Mouse (Mus musculus) kidney, postnatal 4 days (tissue): ENCODE measurements around the gene Frmd4b.

Experiments used
- DNase-seq, 2 experiments: peaks; one replicate each; pipeline ENCODE4 v3.0.0; 2021; ENCODE audit warnings: mixed read lengths in 2 of 2

Gene Frmd4b

GRCm38 (mm10) chr6:97309161-97309560 lies 308.2 kb downstream of the Frmd4b start:
- no peak for DNase-seq

DNA sequence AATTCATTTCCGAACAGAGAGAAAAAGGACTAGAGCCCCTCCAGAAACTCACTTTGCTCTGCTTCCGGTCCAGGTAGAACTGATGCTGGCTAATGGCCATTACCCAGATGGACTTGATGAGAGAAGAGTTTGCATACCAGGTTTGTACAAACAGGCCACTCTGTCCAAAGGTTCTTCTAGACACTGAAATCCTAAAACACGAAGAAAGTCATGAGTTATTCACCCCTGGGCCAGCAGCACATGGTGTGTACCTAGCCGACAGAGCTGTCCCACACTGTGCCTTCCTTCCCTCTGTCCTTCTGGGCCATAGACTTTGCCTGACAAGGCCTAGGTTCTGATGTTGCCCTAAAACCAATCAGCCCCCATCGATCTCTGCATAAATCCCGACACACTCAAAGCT lies 308.8 kb downstream of the Frmd4b start:
- no peak for DNase-seq

- DNase-seq: no peak
These were observed 310.1 kb downstream of the Frmd4b start for GRCm38 (mm10) chr6:97307231-97307630.

- no peak for DNase-seq
These were observed 311.0 kb downstream of the Frmd4b start for GRCm38 (mm10) chr6:97306351-97306750.

- DNase-seq: no peak
These were observed 311.9 kb downstream of the Frmd4b start for GRCm38 (mm10) chr6:97305491-97305890.

GRCm38 (mm10) chr6:97305010-97305409 lies 312.3 kb downstream of the Frmd4b start:
- no peak for DNase-seq

DNA sequence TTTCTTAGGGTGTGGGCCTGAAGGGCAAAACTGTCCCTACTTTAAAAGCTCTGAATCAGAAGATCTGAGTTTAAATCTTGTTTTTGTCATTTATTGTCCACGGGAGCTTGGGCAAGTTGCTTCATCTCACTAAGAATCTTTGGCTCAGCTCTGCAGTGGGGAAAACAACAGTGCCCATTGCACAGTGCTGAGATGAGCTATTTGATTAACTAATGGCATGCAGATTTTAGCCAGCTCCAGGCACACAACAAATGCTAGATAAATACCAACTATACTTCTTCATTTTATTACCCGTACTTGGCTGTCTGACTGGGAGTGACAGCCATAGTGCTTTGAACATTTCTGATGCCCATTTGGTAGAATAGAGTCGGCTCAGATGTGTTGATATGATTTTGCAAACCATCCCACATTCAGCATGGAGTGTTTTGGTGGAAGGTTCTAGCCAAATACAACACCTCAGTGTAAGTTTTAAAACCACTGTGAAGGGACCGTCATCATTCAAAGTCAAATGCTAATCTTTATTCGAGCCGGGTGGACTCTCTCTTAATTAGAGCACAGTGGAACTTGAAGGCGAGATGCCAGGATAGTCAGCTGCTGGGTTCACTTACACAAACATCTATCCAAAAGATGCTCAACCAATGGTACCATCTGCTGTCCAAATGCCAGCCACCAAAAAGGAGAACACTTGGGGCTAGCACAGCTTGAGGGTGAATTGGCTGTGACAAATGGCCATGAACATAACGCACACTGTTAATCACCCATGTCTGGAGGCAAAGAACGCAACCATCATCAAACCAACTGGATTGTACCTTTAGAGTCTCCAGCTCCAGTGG lies 313.8 kb downstream of the Frmd4b start:
- no peak for DNase-seq

DNA sequence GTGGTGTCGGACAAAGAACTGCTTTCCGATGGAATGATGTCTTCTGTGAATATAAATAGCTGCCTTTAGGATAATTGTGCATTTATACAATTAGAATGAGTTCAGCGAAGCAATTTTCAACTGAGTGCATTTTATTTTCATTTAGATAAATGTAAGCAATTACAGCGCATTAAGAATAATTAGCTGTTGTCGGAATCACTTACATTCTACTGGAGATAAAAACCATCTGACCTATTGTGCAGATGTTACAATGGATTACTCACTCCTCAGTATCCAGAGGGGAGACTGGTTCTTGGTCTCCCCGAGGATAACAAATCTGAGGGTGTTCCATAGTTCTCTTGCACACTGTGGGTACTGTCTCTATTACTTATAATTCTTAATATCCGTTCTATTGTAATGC lies 315.0 kb downstream of the Frmd4b start:
- DNase-seq: no peak

DNA sequence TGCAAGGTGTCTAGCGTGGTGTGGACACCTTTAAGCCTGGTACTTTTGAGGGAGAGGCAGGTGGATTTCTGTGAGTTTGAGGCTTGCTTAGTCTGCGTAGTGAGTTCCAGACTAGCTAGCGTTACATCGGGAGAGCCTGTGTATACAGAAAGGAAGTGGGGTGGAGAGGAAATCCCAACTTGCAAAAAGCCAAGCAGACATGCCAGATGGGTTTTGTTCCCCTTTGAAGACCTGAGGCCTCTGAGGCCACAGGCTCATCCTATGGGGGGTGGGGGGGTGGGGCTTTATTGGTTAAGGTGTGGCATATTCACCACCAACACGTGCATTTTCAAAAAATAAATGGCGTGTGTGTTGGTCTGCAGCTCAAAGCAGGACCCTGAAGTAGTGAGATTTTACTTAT lies 316.7 kb downstream of the Frmd4b start:
- no peak for DNase-seq

DNA sequence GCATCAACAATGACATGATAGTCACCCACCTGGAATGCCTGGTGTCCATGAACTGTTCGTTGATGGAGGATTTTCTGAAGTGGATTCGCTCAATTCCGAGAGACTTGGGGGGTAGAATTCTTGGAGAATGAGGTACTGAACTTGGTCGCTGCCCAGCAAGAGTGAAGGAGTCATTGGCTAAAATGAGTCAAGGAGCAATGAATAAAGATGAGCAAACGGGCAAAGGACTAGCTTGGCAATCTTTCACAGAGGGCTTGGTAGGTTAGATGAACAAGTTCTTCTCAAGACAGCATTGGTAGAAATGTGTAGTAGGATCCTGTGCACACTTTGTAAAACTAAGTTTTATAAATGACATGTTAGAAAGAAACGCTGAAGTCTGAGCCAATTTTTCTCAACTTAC lies 317.2 kb downstream of the Frmd4b start:
- DNase-seq: no peak

DNA sequence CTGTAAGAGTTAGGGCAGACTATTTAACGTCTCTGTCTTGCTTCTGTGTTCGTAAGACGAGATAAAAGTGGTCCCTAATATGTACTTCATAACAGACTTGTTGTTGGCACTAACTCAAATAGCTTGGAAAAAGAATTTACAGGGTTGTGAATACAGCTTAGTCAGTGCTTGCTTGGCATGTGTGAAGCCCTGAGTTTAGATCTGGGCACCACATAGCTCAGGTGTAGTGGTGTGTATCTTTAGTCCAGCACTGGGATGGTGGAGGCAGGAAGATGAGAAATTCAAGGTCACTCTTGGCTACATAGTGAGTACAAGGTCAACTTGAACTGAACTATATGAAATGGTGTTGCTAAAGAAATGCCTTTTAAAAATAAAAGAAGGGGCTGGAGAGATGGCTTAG lies 320.2 kb downstream of the Frmd4b start:
- DNase-seq: no peak

DNA sequence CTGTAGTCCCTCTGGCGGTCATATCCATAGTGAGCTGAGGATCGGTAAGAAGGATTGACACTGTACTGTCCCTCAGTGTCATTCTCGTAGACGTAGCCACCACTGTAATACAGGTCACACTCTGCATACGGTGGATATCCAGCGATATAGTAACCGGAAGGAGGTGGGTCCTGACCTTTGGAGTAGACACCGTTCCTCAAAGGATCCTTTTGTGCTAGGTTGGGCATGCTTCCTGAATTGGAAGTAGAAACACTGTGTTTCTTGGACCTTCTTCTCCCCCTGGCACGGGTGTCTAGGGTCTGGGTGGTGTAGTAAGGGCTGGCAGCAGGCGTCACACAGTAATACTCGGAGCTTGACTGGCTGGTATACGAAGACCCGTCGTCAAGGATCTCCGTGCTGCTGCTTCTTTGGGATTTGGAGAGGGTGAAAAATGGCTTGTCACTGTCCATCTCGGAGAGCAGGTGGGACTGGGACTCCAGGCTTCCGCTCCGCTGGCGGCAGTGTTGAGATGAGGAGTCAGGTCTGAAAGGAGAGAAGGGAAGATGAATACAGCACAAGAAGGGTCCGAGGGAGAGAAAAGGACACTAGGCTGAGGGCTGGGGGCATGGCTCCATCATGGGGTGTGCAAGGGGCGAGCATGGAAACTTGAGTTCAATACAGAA lies 321.3 kb downstream of the Frmd4b start:
- DNase-seq: no peak

GRCm38 (mm10) chr6:97295416-97295815 lies 321.9 kb downstream of the Frmd4b start:
- no peak for DNase-seq

DNA sequence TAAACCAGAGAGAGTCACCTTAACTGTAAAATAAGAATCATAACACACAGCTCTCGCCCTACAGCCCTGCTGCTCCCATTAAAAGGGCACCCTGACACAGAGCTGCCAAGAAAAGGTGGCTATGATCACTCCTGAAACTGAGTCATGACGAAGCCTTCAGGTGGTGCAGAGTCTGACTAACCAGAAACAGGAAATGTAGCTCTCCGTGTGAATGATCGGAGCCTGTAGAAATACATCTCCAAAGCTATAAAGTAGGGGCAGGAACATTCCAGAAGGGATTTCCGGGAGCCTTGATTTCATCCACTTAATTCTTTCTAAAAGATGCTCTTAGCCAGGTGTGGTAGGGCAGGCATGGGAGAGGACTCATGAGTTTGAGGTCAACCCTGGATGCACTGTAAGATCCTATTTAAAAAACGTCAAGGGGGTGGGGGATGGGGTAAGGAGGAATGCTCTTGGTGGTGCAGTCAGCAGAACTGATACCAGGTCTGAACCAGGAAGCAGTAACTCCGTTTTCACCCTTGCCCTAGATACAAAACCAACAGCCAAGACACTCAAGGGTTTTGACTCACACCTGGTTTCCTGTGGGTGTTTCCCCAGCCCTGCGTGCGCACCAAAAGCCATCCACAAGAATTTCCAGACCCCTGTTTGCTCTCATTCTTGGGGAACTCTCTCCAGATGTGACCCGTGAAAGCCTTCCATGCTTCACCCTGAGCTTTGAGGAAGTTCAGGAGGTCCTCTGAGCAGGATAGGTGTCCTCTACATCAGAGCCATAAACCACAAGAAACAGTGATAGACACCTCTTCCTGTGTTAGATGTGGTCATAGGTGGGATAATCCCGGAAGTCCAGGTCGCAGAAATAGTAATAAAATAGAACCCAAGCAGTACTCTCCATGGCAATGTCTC lies 323.4 kb downstream of the Frmd4b start:
- no peak for DNase-seq

- no peak for DNase-seq
These were observed 324.4 kb downstream of the Frmd4b start for GRCm38 (mm10) chr6:97292894-97293293.

DNA sequence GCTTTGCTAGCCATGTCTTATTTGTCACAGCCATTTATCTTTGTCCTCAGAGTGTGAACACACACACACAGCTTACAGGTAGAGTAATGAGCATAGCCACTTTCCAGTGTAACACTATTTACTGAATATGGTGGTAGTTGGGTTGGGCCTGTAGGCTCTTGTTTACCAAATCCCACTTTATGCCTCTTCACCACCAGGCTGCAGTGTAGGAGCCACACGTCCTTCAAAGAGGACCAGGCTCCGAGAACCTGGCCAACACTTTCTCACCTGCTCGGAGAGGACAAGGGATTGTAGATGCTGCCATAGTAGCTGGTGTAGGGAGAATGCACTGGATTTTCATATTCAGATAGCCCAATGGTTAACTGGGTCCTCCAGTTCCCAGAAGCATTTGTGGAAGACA lies 325.2 kb downstream of the Frmd4b start:
- DNase-seq: no peak

DNA sequence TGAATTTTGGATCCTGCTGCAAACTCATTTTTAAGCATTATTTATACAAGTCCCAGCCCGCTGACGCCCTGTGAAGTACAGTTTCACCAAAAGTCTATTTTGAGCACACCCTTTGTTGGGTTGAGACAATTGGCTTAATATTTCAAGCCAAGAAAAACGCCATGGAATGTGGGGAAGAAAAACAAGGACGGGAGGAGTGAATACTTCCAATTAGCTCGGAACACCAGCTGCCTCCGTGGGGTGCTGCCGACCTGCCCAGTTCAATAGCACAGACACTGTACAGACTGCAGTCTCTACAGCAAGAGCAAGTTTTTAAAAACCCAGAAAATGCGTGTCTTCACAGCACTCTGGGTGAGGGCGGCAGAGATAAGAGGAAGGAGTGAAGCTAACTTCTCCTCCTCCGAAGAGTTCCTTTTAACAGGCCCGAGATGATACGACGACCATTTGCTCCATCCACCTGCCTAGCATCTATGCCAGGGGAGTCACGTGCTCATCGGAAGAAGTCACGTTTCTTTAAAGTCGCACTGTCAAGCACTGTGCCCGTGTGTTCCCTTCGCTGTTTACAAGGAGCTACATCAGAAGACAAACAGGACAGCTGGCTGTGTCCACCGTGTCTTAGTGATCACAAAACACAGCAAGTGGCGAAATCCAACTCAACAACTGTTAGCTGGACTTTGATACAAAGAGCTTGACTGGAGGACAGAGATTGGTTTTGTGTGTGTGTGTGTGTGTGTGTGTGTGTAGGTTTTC lies 326.0 kb downstream of the Frmd4b start:
- DNase-seq: no peak

DNA sequence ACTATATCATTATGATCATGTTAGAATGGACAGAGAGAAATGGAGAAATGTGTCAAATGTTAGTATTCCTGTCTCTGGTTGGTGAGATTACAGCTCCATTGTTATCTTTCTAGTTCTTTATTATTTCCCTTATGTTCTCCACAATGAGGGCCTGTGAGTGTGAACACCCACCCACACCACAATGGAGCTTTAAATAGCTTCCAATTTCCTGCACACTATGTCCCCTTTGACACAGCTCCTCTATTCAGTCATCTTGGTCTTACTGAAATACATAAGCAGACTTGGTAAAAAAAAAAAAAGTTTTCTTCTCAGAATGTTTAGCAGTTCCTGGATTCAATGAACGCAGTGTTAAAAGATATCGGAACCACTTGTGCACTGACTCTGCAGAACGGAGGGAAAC lies 326.7 kb downstream of the Frmd4b start:
- DNase-seq: no peak

GRCm38 (mm10) chr6:97289838-97290237 lies 327.5 kb downstream of the Frmd4b start:
- DNase-seq: no peak

DNA sequence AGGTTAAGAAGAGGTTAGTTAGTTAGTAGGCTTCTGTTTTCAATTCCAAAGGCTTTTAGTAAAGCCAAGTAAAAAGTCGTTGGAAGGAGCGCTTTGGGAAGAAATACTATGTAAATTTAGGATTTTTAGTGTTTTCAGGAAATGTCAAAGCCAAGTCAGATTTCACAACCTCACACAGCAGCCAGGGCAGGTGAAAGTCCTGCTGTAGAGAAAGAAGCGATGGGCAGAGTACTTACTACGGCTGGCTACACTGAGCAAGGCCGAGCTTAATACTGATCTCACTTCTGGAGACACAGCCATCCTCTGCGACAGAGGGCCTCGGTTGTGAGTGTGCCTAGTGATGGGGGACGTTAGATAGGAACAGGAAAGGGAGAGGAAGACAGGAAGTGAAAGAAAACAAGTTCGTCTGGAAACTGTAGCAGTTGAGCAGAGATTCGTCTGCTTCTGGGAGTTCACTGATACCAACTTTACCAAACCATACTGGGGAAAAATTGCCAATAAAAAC lies 328.0 kb downstream of the Frmd4b start:
- no peak for DNase-seq

GRCm38 (mm10) chr6:97288047-97288855 lies 329.1 kb downstream of the Frmd4b start:
- no peak for DNase-seq

GRCm38 (mm10) chr6:97286332-97286731 lies 331.0 kb downstream of the Frmd4b start:
- DNase-seq: no peak
